Comparison of ENCODE assay signal across 7 mouse cellular contexts in genomic region chr12:110850010-110850928, GRCm38 (mm10). TPM values are rescaled to one million over a fixed set of nuclear protein-coding genes. Genes with fewer than 3 reads are reported as not detected.
DNase-seq lines count a peak whose midpoint lies in the region; ATAC-seq and TF ChIP-seq lines count a peak whose summit lies in the region.

TSS of gene Zfp839 (plus strand) at chr12:110850253.

- WGBS in intestine, postnatal 0 days: under 1% methylated on average over 78 of the region's 89 CpGs
- WGBS in midbrain, embryonic 11.5 days: under 1% methylated on average over 89 of the region's 89 CpGs

- H3K4me3 ChIP-seq in intestine, postnatal 0 days (ENCODE audit: low read depth, low read length): peak within 1 kb of the TSS; percentile 87
- H3K4me3 ChIP-seq in midbrain, embryonic 11.5 days (ENCODE audit: low read depth, low read length): peak within 1 kb of the TSS; percentile 73

- intact Hi-C loops in left cerebral cortex, postnatal 4 days (cut with DNase I): no loop called here

- peak; percentile 92 for DNase-seq in adrenal gland, adult 2 months
- DNase-seq in embryo, embryonic 9.5 days (ENCODE audit: extremely low spot score): peak; percentile 91
- peak; percentile 75 to 85 for DNase-seq in gastrocnemius, postnatal 4 days (ENCODE audit: low spot score in 2 of 2)
- DNase-seq in left cerebral cortex, postnatal 4 days: peak; percentile 85
- peak; percentile 98 for DNase-seq in midbrain, embryonic 11.5 days (ENCODE audit: low spot score, missing footprints)
- DNase-seq in skeletal muscle tissue, adult 2 months (ENCODE audit: low read depth, low spot score): peak; percentile 76

- no peaks in the 10 kb centered on the region for H3K27me3 ChIP-seq in intestine, postnatal 0 days (replicated peaks; ENCODE audit: control insufficient read depth, insufficient read depth, low read length)
- no peaks in the 10 kb centered on the region; the same call in 1 of the 2 replicates for H3K27me3 ChIP-seq in midbrain, embryonic 11.5 days (ENCODE audit: control insufficient read depth, insufficient read depth, low read length)

- H3K9ac ChIP-seq in intestine, postnatal 0 days (ENCODE audit: low read depth, low read length): peak within 1 kb of the TSS; percentile 84
- peak within 1 kb of the TSS; percentile 83 for H3K9ac ChIP-seq in midbrain, embryonic 11.5 days (ENCODE audit: low read length)

- ATAC-seq in intestine, postnatal 0 days: peak; percentile 75
- peak; percentile 79 for ATAC-seq in midbrain, embryonic 11.5 days (ENCODE audit: low FRiP score)

- H3K4me2 ChIP-seq in intestine, postnatal 0 days (replicated peaks; ENCODE audit: low read depth): peak within 1 kb of the TSS; percentile 89
- peak within 1 kb of the TSS; percentile 52 for H3K4me2 ChIP-seq in midbrain, embryonic 11.5 days

- no peak for TF ChIP-seq CTCF in intestine, postnatal 0 days (IDR thresholded peaks at IDR 0.05; ENCODE audit: low read depth)

- peak within 1 kb of the TSS; percentile 84 for H3K27ac ChIP-seq in intestine, postnatal 0 days (ENCODE audit: low read depth, low read length)
- no peak within 1 kb of the TSS for H3K27ac ChIP-seq in midbrain, embryonic 11.5 days (ENCODE audit: low read depth, low read length)

- no peaks in the 10 kb centered on the region for H3K9me3 ChIP-seq in intestine, postnatal 0 days (ENCODE audit: control insufficient read depth)
- no peaks in the 10 kb centered on the region for H3K9me3 ChIP-seq in midbrain, embryonic 11.5 days (ENCODE audit: control insufficient read depth, low read length)

- H3K36me3 ChIP-seq in intestine, postnatal 0 days (ENCODE audit: control insufficient read depth, insufficient read depth): peaks cover 7% of the 10 kb centered on the region
- H3K36me3 ChIP-seq in midbrain, embryonic 11.5 days (ENCODE audit: control insufficient read depth, insufficient read depth, low read length): no peaks in the 10 kb centered on the region

- peaks cover 10% of the 10 kb centered on the region; the same call in 1 of the 2 replicates for H3K4me1 ChIP-seq in intestine, postnatal 0 days (replicated peaks; ENCODE audit: control insufficient read depth, insufficient read depth, low read length)
- H3K4me1 ChIP-seq in midbrain, embryonic 11.5 days (ENCODE audit: control insufficient read depth, insufficient read depth, low read length): peaks cover 15% of the 10 kb centered on the region

RNA-seq across cellular contexts. Expression of gene Zfp839, which starts in this region (rescaled TPM):
- 10 to 100 TPM; 11.1 to 14.1 TPM for total RNA-seq in adrenal gland, adult 2 months (2021)
- polyA plus RNA-seq in adrenal gland, adult 2 months (2012; rRNA removed): 6.9 and 8.5 TPM in 2 replicates
- total RNA-seq in gastrocnemius, postnatal 4 days (2021): 1 to 10 TPM; 7.4 to 8.0 TPM
- 1.6 and 2.3 TPM in 2 replicates for polyA plus RNA-seq in intestine, postnatal 0 days (2015; fragmentation: Nextera tagmentation; extraction: Ambion mirVana)
- total RNA-seq in left cerebral cortex, postnatal 4 days (2021): 1 to 10 TPM; 7.5 to 9.2 TPM
- 1.4 and 1.8 TPM in 2 replicates for polyA plus RNA-seq in midbrain, embryonic 11.5 days (2014; fragmentation: Nextera tagmentation; extraction: Ambion mirVana)
